Mouse (Mus musculus) stomach, postnatal 0 days (tissue): ENCODE results near the gene Olfr1131. TPM values are rescaled to one million over a fixed set of nuclear protein-coding genes. Genes with fewer than 3 reads are reported as not detected.
"Not testable (repeated sequence)": the region's sequence is repeated elsewhere in the genome, so short reads cannot be mapped to it uniquely, and the experiment has no call there.

Experiments used
- ATAC-seq: fragments of 200-750 bp; cut with Nextera tagmentation; 2 replicates; pipeline ENCODE4 v1.8.0; 2017; ENCODE audit not compliant: low FRiP score, low TSS enrichment
- DNase-seq: peaks from one replicate; pipeline ENCODE4 v3.0.0-alpha.2; 2016; ENCODE audit warnings: low spot score
- H3K27ac ChIP-seq: fragments of 300-500 bp; sonication (generic); replicated peaks from 2 replicates; pipeline ENCODE4 v1.5.1; 2014; ENCODE audit warnings: mild to moderate bottlenecking, control low read depth
- H3K27me3 ChIP-seq: fragments of 300-500 bp; sonication (generic); 2 replicates; pipeline ENCODE4 v1.6.1; 2014; ENCODE audit warnings: low read length; ENCODE audit not compliant: control insufficient read depth, insufficient read depth
- H3K36me3 ChIP-seq: fragments of 300-500 bp; sonication (generic); 2 replicates; pipeline ENCODE4 v1.6.1; 2014; ENCODE audit warnings: low read length, mixed read lengths; ENCODE audit not compliant: control insufficient read depth, insufficient read depth
- H3K4me1 ChIP-seq: fragments of 300-500 bp; sonication (generic); replicated peaks from 2 replicates; pipeline ENCODE4 v1.6.1; 2014; ENCODE audit warnings: antibody characterized with exemption; ENCODE audit not compliant: control insufficient read depth, insufficient read depth
- H3K4me2 ChIP-seq: fragments of 300-500 bp; sonication (generic); replicated peaks from 2 replicates; pipeline ENCODE4 v1.6.1; 2014; ENCODE audit warnings: low read depth, mild to moderate bottlenecking, control low read depth, moderate library complexity
- H3K4me3 ChIP-seq: fragments of 300-500 bp; sonication (generic); 2 replicates; pipeline ENCODE4 v1.5.1; 2014; ENCODE audit warnings: low read depth, low read length, control low read depth
- H3K9ac ChIP-seq: fragments of 300-500 bp; sonication (generic); 2 replicates; pipeline ENCODE4 v1.6.1; 2014; ENCODE audit warnings: mild to moderate bottlenecking, low read length, control low read depth, mixed read lengths
- H3K9me3 ChIP-seq: fragments of 300-500 bp; sonication (generic); 2 replicates; pipeline ENCODE4 v1.6.1; 2016; ENCODE audit warnings: low read length; ENCODE audit not compliant: control insufficient read depth
- CTCF ChIP-seq: IDR thresholded peaks from 2 replicates; pipeline ENCODE4 v1.5.1; 2016; ENCODE audit warnings: antibody characterized with exemption, low read depth, mild to moderate bottlenecking, moderate library complexity
- EP300 ChIP-seq: optimal IDR thresholded peaks from 2 replicates; pipeline ENCODE3; 2016; ENCODE audit warnings: antibody characterized with exemption
- WGBS: fragments of 180-500 bp; shearing (Covaris S2); extraction: QIAGEN DNeasy Blood & Tissue Kit; methylation state at CpG from one replicate; pipeline ENCODE4 v1.1.7; 2014; 5-methylcytosine and 5-hydroxymethylcytosine counted together
- polyA plus RNA-seq: library from polyadenylated mRNA; unstranded; fragments of >200 nt; fragmentation: Nextera tagmentation; extraction: Ambion mirVana; gene quantifications from 2 replicates; pipeline ENCODE4 v1.2.1, GENCODE M21; 2015

The Olfr1131 gene
- polyA plus RNA-seq: not detected in 2 replicates

GRCm38 (mm10) chr2:87626804-87627203 lies at the start of gene Olfr1131:
Olfr1131 (plus strand) TSS chr2:87627104.
- Histone ChIP-seq H3K4me3 (no peak within 1 kb of the TSS), H3K4me2 (no peak within 1 kb of the TSS)
- 50% methylated on average over 3 of the region's 3 CpGs for WGBS

GRCm38 (mm10) chr2:87605912-87606311 lies 21.0 kb upstream of the Olfr1131 start, which contains the start of gene Olfr1130:
Olfr1130 (plus strand) TSS chr2:87606212.
- H3K27me3 ChIP-seq, H3K4me3 ChIP-seq, H3K36me3 ChIP-seq, H3K9ac ChIP-seq, H3K4me1 ChIP-seq, H3K9me3 ChIP-seq, DNase-seq, ATAC-seq, H3K4me2 ChIP-seq, H3K27ac ChIP-seq: not testable (repeated sequence)

More at GRCm38 (mm10) chr2:87626804-87627203, at the start of gene Olfr1131:
- ATAC-seq: no peak
- no peak for DNase-seq
- TF ChIP-seq CTCF (no peak), EP300 (no peak)
- Histone ChIP-seq H3K36me3 (no peaks in the 10 kb centered on the region), H3K27me3 (no peaks in the 10 kb centered on the region), H3K4me1 (no peaks in the 10 kb centered on the region), H3K9me3 (no peaks in the 10 kb centered on the region), H3K9ac (no peak within 1 kb of the TSS), H3K27ac (no peak within 1 kb of the TSS)

GRCm38 (mm10) chr2:87637435-87637834 lies 10.5 kb downstream of the Olfr1131 start, which contains the start of gene Olfr1132:
Olfr1132 (minus strand) TSS chr2:87637535.
- DNase-seq: no peak
- no peaks in the 10 kb centered on the region for H3K9me3 ChIP-seq
- H3K27ac ChIP-seq: no peak within 1 kb of the TSS
- ATAC-seq: no peak
- H3K27me3 ChIP-seq: no peaks in the 10 kb centered on the region
- no peak within 1 kb of the TSS for H3K4me2 ChIP-seq
- H3K9ac ChIP-seq: no peak within 1 kb of the TSS
- TF ChIP-seq CTCF: no peak
- TF ChIP-seq EP300: no peak
- H3K36me3 ChIP-seq: no peaks in the 10 kb centered on the region
- H3K4me1 ChIP-seq: no peaks in the 10 kb centered on the region
- no peak within 1 kb of the TSS for H3K4me3 ChIP-seq

GRCm38 (mm10) chr2:87642441-87642840 lies 15.5 kb downstream of the Olfr1131 start:
- Histone ChIP-seq H3K4me3 (no peak overlapping the region), H3K4me2 (no peak overlapping the region), H3K9ac (no peak overlapping the region), H3K36me3 (no peaks in the 10 kb centered on the region), H3K27ac (no peak overlapping the region), H3K4me1 (no peaks in the 10 kb centered on the region), H3K9me3 (no peaks in the 10 kb centered on the region), H3K27me3 (no peaks in the 10 kb centered on the region)
- TF ChIP-seq CTCF: no peak
- TF ChIP-seq EP300: no peak
- ATAC-seq (no peak), DNase-seq (no peak)

- no peak within 1 kb of the TSS for H3K4me2 ChIP-seq
- H3K9me3 ChIP-seq: no peaks in the 10 kb centered on the region
- H3K27ac ChIP-seq: no peak within 1 kb of the TSS
- H3K9ac ChIP-seq: no peak within 1 kb of the TSS
- no peaks in the 10 kb centered on the region for H3K4me1 ChIP-seq
- no peak within 1 kb of the TSS for H3K4me3 ChIP-seq
- DNase-seq: no peak
- no peaks in the 10 kb centered on the region for H3K27me3 ChIP-seq
- no peak for ATAC-seq
- H3K36me3 ChIP-seq: no peaks in the 10 kb centered on the region
- TF ChIP-seq CTCF: no peak
- TF ChIP-seq EP300: no peak
Measured at GRCm38 (mm10) chr2:87647274-87647673, 20.4 kb downstream of the Olfr1131 start, which contains the start of gene Olfr1133. Olfr1133 (minus strand) TSS chr2:87647374.

GRCm38 (mm10) chr2:87658360-87658759 lies 31.5 kb downstream of the Olfr1131 start, which contains the start of gene Olfr1134:
Olfr1134 (minus strand) TSS chr2:87658460.
- TF ChIP-seq CTCF (no peak), EP300 (no peak)
- no peak within 1 kb of the TSS for H3K4me3 ChIP-seq
- WGBS: 83% methylated on average over 2 of the region's 2 CpGs
- no peaks in the 10 kb centered on the region for H3K36me3 ChIP-seq
- DNase-seq (no peak), ATAC-seq (no peak)
- no peaks in the 10 kb centered on the region for H3K27me3 ChIP-seq
- H3K4me1 ChIP-seq: no peaks in the 10 kb centered on the region
- H3K27ac ChIP-seq: no peak within 1 kb of the TSS
- no peaks in the 10 kb centered on the region for H3K9me3 ChIP-seq
- no peak within 1 kb of the TSS for H3K9ac ChIP-seq
- no peak within 1 kb of the TSS for H3K4me2 ChIP-seq
